Mouse (Mus musculus) bone marrow, adult 2 months (tissue): ENCODE results near the gene Wdtc1.

Experiments
- CTCF ChIP-seq: fragments of 200-500 bp; IDR thresholded peaks from 2 replicates; pipeline ENCODE4 v1.5.1; 2011; ENCODE audit warnings: low read length, control low read depth; ENCODE audit not compliant: control insufficient read depth, insufficient read depth
- POLR2A ChIP-seq: fragments of 200-500 bp; IDR thresholded peaks from 2 replicates; pipeline ENCODE4 v1.6.1; 2011; ENCODE audit warnings: low read depth, mild to moderate bottlenecking, control low read depth, low read length, borderline replicate concordance; ENCODE audit not compliant: control insufficient read depth

- TF ChIP-seq CTCF (no peak), POLR2A (no peak)
Observed at GRCm38 (mm10) chr4:133370298-133371274, 17.3 kb upstream of the Wdtc1 start.
